Mouse (Mus musculus) liver, embryonic 14.5 days (tissue): ENCODE measurements at regions not wholly inside any gene's neighbourhood (a gene's known extent, or its start where the extent isn't known, plus 50 kb on each side); places are given as distances from the start of the nearest gene placed in this dataset.

Source experiments
- CTCF ChIP-seq: IDR thresholded peaks from 2 replicates; pipeline ENCODE4 v1.5.1; 2016; ENCODE audit warnings: antibody characterized with exemption, low read depth, control low read depth
- EP300 ChIP-seq: IDR thresholded peaks from 2 replicates; pipeline ENCODE4 v1.6.1; 2016; ENCODE audit warnings: antibody characterized with exemption, low read depth

- no peak for TF ChIP-seq CTCF
- no peak for TF ChIP-seq EP300
These were observed 324.1 kb downstream of the Mllt3 start for GRCm38 (mm10) chr4:87708981-87709645.
